Mouse (Mus musculus) heart, embryonic 13.5 days (tissue): ENCODE data around the gene Haus4. TPM values are rescaled to one million over a fixed set of nuclear protein-coding genes. Genes with fewer than 3 reads are reported as not detected.

Experiments used
- ATAC-seq: fragments of 200-750 bp; cut with Nextera tagmentation; 2 replicates; pipeline ENCODE4 v1.8.0; 2017; ENCODE audit warnings: moderate TSS enrichment; ENCODE audit not compliant: insufficient number of reproducible peaks, low FRiP score, low TSS enrichment; ENCODE audit errors: extremely low read depth
- H3K27ac ChIP-seq: fragments of 300-500 bp; sonication (generic); replicated peaks from 2 replicates; pipeline ENCODE4 v1.5.1; 2015; ENCODE audit warnings: moderate library complexity, mild to moderate bottlenecking, inconsistent platforms
- H3K27me3 ChIP-seq: fragments of 300-500 bp; sonication (generic); replicated peaks from 2 replicates; pipeline ENCODE4 v1.6.1; 2015; ENCODE audit warnings: mild to moderate bottlenecking, inconsistent platforms
- H3K36me3 ChIP-seq: fragments of 300-500 bp; sonication (generic); 2 replicates; pipeline ENCODE4 v1.6.1; 2015; ENCODE audit warnings: mild to moderate bottlenecking, inconsistent platforms
- H3K4me1 ChIP-seq: fragments of 300-500 bp; sonication (generic); 2 replicates; pipeline ENCODE4 v1.6.1; 2015; ENCODE audit warnings: inconsistent platforms
- H3K4me2 ChIP-seq: fragments of 300-500 bp; sonication (generic); 2 replicates; pipeline ENCODE4 v1.6.1; 2015; ENCODE audit warnings: inconsistent platforms, mild to moderate bottlenecking, moderate library complexity
- H3K4me3 ChIP-seq: fragments of 300-500 bp; sonication (generic); 2 replicates; pipeline ENCODE4 v1.5.1; 2015; ENCODE audit warnings: moderate library complexity, mild to moderate bottlenecking, inconsistent platforms
- H3K9ac ChIP-seq: fragments of 300-500 bp; sonication (generic); 2 replicates; pipeline ENCODE4 v1.6.1; 2015; ENCODE audit warnings: inconsistent platforms, mild to moderate bottlenecking, moderate library complexity
- H3K9me3 ChIP-seq: fragments of 300-500 bp; sonication (generic); 2 replicates; pipeline ENCODE4 v1.6.1; 2016; ENCODE audit warnings: inconsistent platforms
- WGBS: fragments of 180-500 bp; shearing (Covaris S2); methylation state at CpG from one replicate; pipeline ENCODE4 v1.1.7; 2015; ENCODE audit warnings: mixed read lengths; 5-methylcytosine and 5-hydroxymethylcytosine counted together
- polyA plus RNA-seq: library from polyadenylated mRNA; unstranded; fragments of >200 nt; fragmentation: Nextera tagmentation; extraction: Ambion mirVana; gene quantifications from 2 replicates; pipeline ENCODE4 v1.2.1, GENCODE M21; 2015

Gene Haus4
- polyA plus RNA-seq = 42.0 and 43.5 TPM in 2 replicates

GRCm38 (mm10) chr14:54553975-54554769 is at the start of gene Haus4:
Gene Haus4 (minus strand): TSS chr14:54554616.
- WGBS = under 1% methylated on average over 76 of the region's 76 CpGs

GRCm38 (mm10) chr14:54603686-54604085 is 49.3 kb upstream of the Haus4 start:
- Histone ChIP-seq H3K4me3 (peak overlapping the region; percentile 65), H3K4me2 (peak overlapping the region; percentile 64), H3K36me3 (0 out of 2 replicates have a peak, but pooled peaks cover 4% of the 10 kb centered on the region), H3K27me3 (no peaks in the 10 kb centered on the region), H3K9me3 (no peaks in the 10 kb centered on the region), H3K9ac (no peak overlapping the region), H3K27ac (peak overlapping the region; percentile 94), H3K4me1 (peaks cover 24% of the 10 kb centered on the region)
- 79% methylated on average over 8 of the region's 8 CpGs for WGBS
- ATAC-seq = no peak

More at GRCm38 (mm10) chr14:54553975-54554769, at the start of gene Haus4:
- no peaks in the 10 kb centered on the region for H3K9me3 ChIP-seq
- peak within 1 kb of the TSS; percentile 88 for H3K4me2 ChIP-seq
- peak within 1 kb of the TSS; percentile 88 for H3K9ac ChIP-seq
- peak; percentile 91 for ATAC-seq
- peaks cover 30% of the 10 kb centered on the region for H3K36me3 ChIP-seq
- H3K27me3 ChIP-seq = no peaks in the 10 kb centered on the region
- peaks cover 13% of the 10 kb centered on the region for H3K4me1 ChIP-seq
- peak within 1 kb of the TSS; percentile 92 for H3K27ac ChIP-seq
- H3K4me3 ChIP-seq = peak within 1 kb of the TSS; percentile 70

- Histone ChIP-seq H3K4me2 (peak overlapping the region; percentile 64), H3K27me3 (no peaks in the 10 kb centered on the region), H3K4me3 (peak overlapping the region; percentile 65), H3K9me3 (no peaks in the 10 kb centered on the region), H3K36me3 (0 out of 2 replicates have a peak, but pooled peaks cover 4% of the 10 kb centered on the region), H3K9ac (peak overlapping the region; percentile 84), H3K27ac (peak overlapping the region; percentile 94), H3K4me1 (peaks cover 24% of the 10 kb centered on the region)
- ATAC-seq = peak; percentile 97
- under 1% methylated on average over 46 of the region's 46 CpGs for WGBS
Measured at GRCm38 (mm10) chr14:54603038-54603654, 48.7 kb upstream of the Haus4 start.

- no peak for ATAC-seq
- H3K27me3 ChIP-seq = no peaks in the 10 kb centered on the region
- peaks cover 24% of the 10 kb centered on the region for H3K4me1 ChIP-seq
- 0 out of 2 replicates have a peak, but pooled peaks cover 4% of the 10 kb centered on the region for H3K36me3 ChIP-seq
- 42% methylated on average over 4 of the region's 4 CpGs for WGBS
- H3K9me3 ChIP-seq = no peaks in the 10 kb centered on the region
- peak overlapping the region; percentile 94 for H3K27ac ChIP-seq
- peak overlapping the region; percentile 64 for H3K4me2 ChIP-seq
- peak overlapping the region; percentile 65 for H3K4me3 ChIP-seq
- H3K9ac ChIP-seq = peak overlapping the region; percentile 84
Measured at GRCm38 (mm10) chr14:54602613-54603012, 48.2 kb upstream of the Haus4 start.

- Histone ChIP-seq H3K36me3 (0 out of 2 replicates have a peak, but pooled peaks cover 4% of the 10 kb centered on the region), H3K27me3 (no peaks in the 10 kb centered on the region), H3K4me1 (peaks cover 26% of the 10 kb centered on the region), H3K4me3 (no peak overlapping the region), H3K4me2 (no peak overlapping the region), H3K27ac (no peak overlapping the region), H3K9me3 (no peaks in the 10 kb centered on the region), H3K9ac (no peak overlapping the region)
- 51% methylated on average over 2 of the region's 2 CpGs for WGBS
- no peak for ATAC-seq
Measured at GRCm38 (mm10) chr14:54601601-54602000, 47.2 kb upstream of the Haus4 start.

GRCm38 (mm10) chr14:54597084-54597483 is 42.7 kb upstream of the Haus4 start:
- no peak overlapping the region for H3K27ac ChIP-seq
- no peak overlapping the region for H3K4me3 ChIP-seq
- H3K36me3 ChIP-seq = peaks cover 13% of the 10 kb centered on the region; the same call in 1 of the 2 replicates
- H3K27me3 ChIP-seq = no peaks in the 10 kb centered on the region
- ATAC-seq = no peak
- no peak overlapping the region for H3K4me2 ChIP-seq
- 76% methylated on average over 7 of the region's 7 CpGs for WGBS
- H3K9ac ChIP-seq = no peak overlapping the region
- H3K4me1 ChIP-seq = peaks cover 45% of the 10 kb centered on the region
- H3K9me3 ChIP-seq = no peaks in the 10 kb centered on the region

- peak overlapping the region; percentile 64 for H3K9ac ChIP-seq
- H3K4me1 ChIP-seq = peaks cover 48% of the 10 kb centered on the region
- peak overlapping the region; percentile 38 for H3K4me3 ChIP-seq
- no peaks in the 10 kb centered on the region for H3K9me3 ChIP-seq
- H3K27ac ChIP-seq = peak overlapping the region; percentile 33
- no peaks in the 10 kb centered on the region for H3K27me3 ChIP-seq
- H3K4me2 ChIP-seq = peak overlapping the region; percentile 60
- no peak for ATAC-seq
- WGBS = 45% methylated on average over 27 of the region's 28 CpGs
- peaks cover 26% of the 10 kb centered on the region for H3K36me3 ChIP-seq
Measured at GRCm38 (mm10) chr14:54594631-54595414, 40.4 kb upstream of the Haus4 start.

GRCm38 (mm10) chr14:54594055-54594454 is 39.6 kb upstream of the Haus4 start:
- peaks cover 24% of the 10 kb centered on the region for H3K36me3 ChIP-seq
- H3K4me1 ChIP-seq = peaks cover 50% of the 10 kb centered on the region
- ATAC-seq = no peak
- H3K27ac ChIP-seq = peak overlapping the region; percentile 21; the same call in 1 of the 2 replicates
- 91% methylated on average over 3 of the region's 3 CpGs for WGBS
- H3K9me3 ChIP-seq = no peaks in the 10 kb centered on the region
- H3K9ac ChIP-seq = peak overlapping the region; percentile 64; the same call in 1 of the 2 replicates
- H3K27me3 ChIP-seq = no peaks in the 10 kb centered on the region
- no peak overlapping the region for H3K4me3 ChIP-seq
- peak overlapping the region; percentile 60; the same call in 1 of the 2 replicates for H3K4me2 ChIP-seq

- Histone ChIP-seq H3K4me2 (peak overlapping the region; percentile 40), H3K27ac (peak overlapping the region; percentile 91), H3K27me3 (no peaks in the 10 kb centered on the region), H3K4me3 (no peak overlapping the region), H3K36me3 (peaks cover 22% of the 10 kb centered on the region), H3K9ac (peak overlapping the region; percentile 69), H3K4me1 (peaks cover 62% of the 10 kb centered on the region), H3K9me3 (no peaks in the 10 kb centered on the region)
- WGBS = 35% methylated on average over 10 of the region's 10 CpGs
- no peak; the same call in 1 of the 2 replicates for ATAC-seq
Measured at GRCm38 (mm10) chr14:54592319-54592934, 38.0 kb upstream of the Haus4 start.

- H3K4me2 ChIP-seq = no peak overlapping the region
- no peak for ATAC-seq
- H3K36me3 ChIP-seq = peaks cover 28% of the 10 kb centered on the region
Measured at GRCm38 (mm10) chr14:54591056-54591455, 36.6 kb upstream of the Haus4 start.

More at GRCm38 (mm10) chr14:54591056-54591455, 36.6 kb upstream of the Haus4 start:
- Histone ChIP-seq H3K27ac (no peak overlapping the region), H3K4me3 (no peak overlapping the region), H3K4me1 (peaks cover 55% of the 10 kb centered on the region), H3K27me3 (no peaks in the 10 kb centered on the region), H3K9ac (no peak overlapping the region), H3K9me3 (no peaks in the 10 kb centered on the region)
- WGBS = 92% methylated on average over 16 of the region's 16 CpGs
